Mouse (Mus musculus) thymus, postnatal 36 days (tissue): Measurements from ENCODE around the gene Ndrg4.

Experiments
- DNase-seq, 2 experiments: peaks; one replicate each; pipeline ENCODE4 v3.0.0; 2022; ENCODE audit warnings: mixed read lengths in 2 of 2

Ndrg4 gene

GRCm38 (mm10) chr8:95738596-95738995 is 61.8 kb downstream of the Ndrg4 start:
- no peak for DNase-seq

- DNase-seq: no peak
Observed at GRCm38 (mm10) chr8:95741732-95742131, 65.0 kb downstream of the Ndrg4 start.

GRCm38 (mm10) chr8:95748028-95748427 is 71.2 kb downstream of the Ndrg4 start:
- no peak for DNase-seq

GRCm38 (mm10) chr8:95751924-95752323 is 75.1 kb downstream of the Ndrg4 start:
- DNase-seq: no peak

GRCm38 (mm10) chr8:95760323-95760722 is 83.5 kb downstream of the Ndrg4 start:
- no peak for DNase-seq

- no peak for DNase-seq
Observed at GRCm38 (mm10) chr8:95764133-95764532, 87.4 kb downstream of the Ndrg4 start.
